Mouse (Mus musculus): ENCODE results near the gene Suco. TPM values are rescaled to one million over a fixed set of nuclear protein-coding genes. Genes with fewer than 3 reads are reported as not detected.

The Suco gene
- polyA plus RNA-seq, 1 experiment from 2014 or later, result 16.7 TPM

- no peak overlapping the region for H3K4me2 ChIP-seq
- H3K27ac ChIP-seq (ENCODE audit: low read depth, low read length), result no peak overlapping the region
- no peak overlapping the region for H3K9ac ChIP-seq (ENCODE audit: low read depth, low read length)
- no peaks in the 10 kb centered on the region for H3K36me3 ChIP-seq (ENCODE audit: control insufficient read depth, insufficient read depth, low read length)
- 79% methylated on average over 2 of the region's 2 CpGs for WGBS
- no peak overlapping the region for H3K4me3 ChIP-seq (ENCODE audit: low read depth, low read length)
- no peaks in the 10 kb centered on the region for H3K9me3 ChIP-seq (ENCODE audit: control insufficient read depth, low read length)
- no peak for ATAC-seq (replicated peaks; ENCODE audit: low FRiP score)
- DNase-seq (ENCODE audit: low spot score), result no peak
- H3K4me1 ChIP-seq (replicated peaks; ENCODE audit: control insufficient read depth, insufficient read depth, low read length), result no peaks in the 10 kb centered on the region
- H3K27me3 ChIP-seq (replicated peaks; ENCODE audit: control insufficient read depth, insufficient read depth, low read length), result no peaks in the 10 kb centered on the region
These were observed 75.2 kb downstream of the Suco start for GRCm38 (mm10) chr1:161801321-161801720.

DNA sequence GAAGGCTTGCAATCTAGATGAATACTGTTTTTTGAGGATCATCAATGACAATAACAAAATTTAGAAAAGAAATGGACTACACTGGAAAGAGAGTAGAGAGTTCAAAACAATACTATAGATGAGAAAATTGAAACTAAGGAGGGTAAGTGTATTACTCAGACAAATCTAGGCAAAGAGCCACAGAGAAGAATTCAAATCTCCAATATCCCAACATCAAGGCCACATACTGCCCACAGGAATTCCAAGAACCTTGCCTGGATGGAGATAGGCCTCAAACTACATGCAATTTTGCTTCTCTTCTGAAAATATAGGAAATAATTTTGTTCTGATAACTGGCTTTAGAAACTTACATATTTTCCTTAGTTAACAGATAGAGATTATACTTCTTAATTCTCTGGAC, 76.2 kb downstream of the Suco start:
- DNase-seq (ENCODE audit: low spot score) (no peak), ATAC-seq (replicated peaks; ENCODE audit: low FRiP score) (no peak)
- no peaks in the 10 kb centered on the region for H3K27me3 ChIP-seq (replicated peaks; ENCODE audit: control insufficient read depth, insufficient read depth, low read length)
- no peak overlapping the region for H3K9ac ChIP-seq (ENCODE audit: low read depth, low read length)
- H3K36me3 ChIP-seq (ENCODE audit: control insufficient read depth, insufficient read depth, low read length), result no peaks in the 10 kb centered on the region
- no peak overlapping the region for H3K4me3 ChIP-seq (ENCODE audit: low read depth, low read length)
- H3K27ac ChIP-seq (ENCODE audit: low read depth, low read length), result no peak overlapping the region
- H3K4me1 ChIP-seq (replicated peaks; ENCODE audit: control insufficient read depth, insufficient read depth, low read length), result no peaks in the 10 kb centered on the region
- H3K4me2 ChIP-seq, result no peak overlapping the region
- H3K9me3 ChIP-seq (ENCODE audit: control insufficient read depth, low read length), result no peaks in the 10 kb centered on the region

DNA sequence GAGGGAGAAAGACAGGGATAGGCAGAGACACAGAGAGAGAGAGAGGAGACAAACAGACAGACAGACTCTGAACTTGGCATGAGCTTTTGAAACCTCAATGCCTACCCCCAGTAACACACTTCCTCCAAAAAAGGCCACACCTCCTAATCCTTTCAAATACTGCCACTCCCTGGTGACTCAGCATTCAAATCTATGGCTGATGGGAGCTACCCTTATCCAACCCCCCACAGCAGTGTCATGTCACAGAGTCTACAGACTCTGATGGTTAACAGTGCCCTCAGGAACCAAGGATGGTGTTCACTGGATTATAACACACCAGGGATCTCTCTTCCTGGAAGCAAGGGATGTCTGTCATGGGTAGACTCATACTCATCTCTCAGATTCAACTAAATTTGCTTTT, 76.7 kb downstream of the Suco start:
- H3K27me3 ChIP-seq (replicated peaks; ENCODE audit: control insufficient read depth, insufficient read depth, low read length), result no peaks in the 10 kb centered on the region
- H3K4me1 ChIP-seq (replicated peaks; ENCODE audit: control insufficient read depth, insufficient read depth, low read length), result no peaks in the 10 kb centered on the region
- no peak overlapping the region for H3K9ac ChIP-seq (ENCODE audit: low read depth, low read length)
- H3K36me3 ChIP-seq (ENCODE audit: control insufficient read depth, insufficient read depth, low read length), result no peaks in the 10 kb centered on the region
- ATAC-seq (replicated peaks; ENCODE audit: low FRiP score) (peak; percentile 81), DNase-seq (ENCODE audit: low spot score) (no peak)
- H3K4me2 ChIP-seq, result no peak overlapping the region
- H3K9me3 ChIP-seq (ENCODE audit: control insufficient read depth, low read length), result no peaks in the 10 kb centered on the region
- no peak overlapping the region for H3K4me3 ChIP-seq (ENCODE audit: low read depth, low read length)
- H3K27ac ChIP-seq (ENCODE audit: low read depth, low read length), result no peak overlapping the region

- Histone ChIP-seq H3K4me2 (no peak overlapping the region), H3K27ac (ENCODE audit: low read depth, low read length) (no peak overlapping the region), H3K4me3 (ENCODE audit: low read depth, low read length) (no peak overlapping the region), H3K36me3 (ENCODE audit: control insufficient read depth, insufficient read depth, low read length) (no peaks in the 10 kb centered on the region), H3K4me1 (replicated peaks; ENCODE audit: control insufficient read depth, insufficient read depth, low read length) (no peaks in the 10 kb centered on the region), H3K9ac (ENCODE audit: low read depth, low read length) (no peak overlapping the region), H3K9me3 (ENCODE audit: control insufficient read depth, low read length) (no peaks in the 10 kb centered on the region), H3K27me3 (replicated peaks; ENCODE audit: control insufficient read depth, insufficient read depth, low read length) (no peaks in the 10 kb centered on the region)
- WGBS, result 83% methylated on average over 3 of the region's 3 CpGs
- ATAC-seq (replicated peaks; ENCODE audit: low FRiP score) (no peak), DNase-seq (ENCODE audit: low spot score) (no peak)
These were observed 77.6 kb downstream of the Suco start for GRCm38 (mm10) chr1:161798866-161799265.

DNA sequence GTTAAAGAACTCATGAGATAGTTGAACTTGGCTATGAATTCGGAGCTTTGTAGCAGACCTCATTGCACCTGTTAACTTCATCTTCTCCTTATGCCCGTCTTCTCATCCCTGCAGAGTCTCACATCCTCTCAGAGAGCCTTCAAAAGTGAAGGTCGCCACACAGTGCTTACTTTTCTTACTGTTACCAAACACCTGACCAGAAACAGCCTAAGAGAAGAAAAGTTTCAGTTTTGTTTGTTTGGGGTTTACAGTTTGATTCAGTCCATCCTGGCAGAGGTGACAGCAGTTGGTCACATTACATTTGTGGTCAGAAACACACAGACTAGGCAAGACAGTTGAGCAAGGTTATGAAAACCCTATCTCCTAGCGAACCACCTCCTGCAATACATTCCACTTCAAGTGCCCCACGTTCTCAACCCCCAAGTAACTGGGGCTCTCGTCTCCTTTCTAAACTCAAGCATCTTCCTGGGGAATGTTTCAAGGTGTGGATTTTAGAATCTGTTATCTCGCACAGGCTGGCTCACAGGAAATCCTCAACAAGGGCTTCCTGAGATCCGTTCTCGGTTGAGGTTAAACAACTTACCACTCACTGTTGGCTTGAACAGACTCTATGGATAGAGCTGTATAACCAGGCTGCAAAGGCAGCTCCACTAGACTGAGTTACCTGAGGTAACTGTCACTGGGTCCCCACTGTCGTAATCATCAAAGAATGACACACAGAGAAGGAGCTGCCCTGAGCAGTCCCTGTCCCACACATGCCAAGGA, 81.9 kb downstream of the Suco start:
- Histone ChIP-seq H3K4me3 (ENCODE audit: low read depth, low read length) (no peak overlapping the region), H3K27me3 (replicated peaks; ENCODE audit: control insufficient read depth, insufficient read depth, low read length) (no peaks in the 10 kb centered on the region), H3K36me3 (ENCODE audit: control insufficient read depth, insufficient read depth, low read length) (no peaks in the 10 kb centered on the region), H3K4me2 (no peak overlapping the region), H3K27ac (ENCODE audit: low read depth, low read length) (no peak overlapping the region), H3K4me1 (replicated peaks; ENCODE audit: control insufficient read depth, insufficient read depth, low read length) (peaks cover 13% of the 10 kb centered on the region), H3K9me3 (ENCODE audit: control insufficient read depth, low read length) (no peaks in the 10 kb centered on the region), H3K9ac (ENCODE audit: low read depth, low read length) (no peak overlapping the region)
- DNase-seq (ENCODE audit: low spot score), result no peak
- ATAC-seq (replicated peaks; ENCODE audit: low FRiP score), result no peak
- WGBS, result 55% methylated on average over 10 of the region's 10 CpGs

GRCm38 (mm10) chr1:161793321-161793720, 83.2 kb downstream of the Suco start:
- no peaks in the 10 kb centered on the region for H3K27me3 ChIP-seq (replicated peaks; ENCODE audit: control insufficient read depth, insufficient read depth, low read length)
- no peak overlapping the region for H3K27ac ChIP-seq (ENCODE audit: low read depth, low read length)
- H3K36me3 ChIP-seq (ENCODE audit: control insufficient read depth, insufficient read depth, low read length), result no peaks in the 10 kb centered on the region
- WGBS, result 60% methylated on average over 3 of the region's 3 CpGs
- DNase-seq (ENCODE audit: low spot score) (no peak), ATAC-seq (replicated peaks; ENCODE audit: low FRiP score) (no peak)
- H3K9ac ChIP-seq (ENCODE audit: low read depth, low read length), result no peak overlapping the region
- no peak overlapping the region for H3K4me2 ChIP-seq
- H3K9me3 ChIP-seq (ENCODE audit: control insufficient read depth, low read length), result no peaks in the 10 kb centered on the region
- peaks cover 13% of the 10 kb centered on the region for H3K4me1 ChIP-seq (replicated peaks; ENCODE audit: control insufficient read depth, insufficient read depth, low read length)
- H3K4me3 ChIP-seq (ENCODE audit: low read depth, low read length), result no peak overlapping the region

DNA sequence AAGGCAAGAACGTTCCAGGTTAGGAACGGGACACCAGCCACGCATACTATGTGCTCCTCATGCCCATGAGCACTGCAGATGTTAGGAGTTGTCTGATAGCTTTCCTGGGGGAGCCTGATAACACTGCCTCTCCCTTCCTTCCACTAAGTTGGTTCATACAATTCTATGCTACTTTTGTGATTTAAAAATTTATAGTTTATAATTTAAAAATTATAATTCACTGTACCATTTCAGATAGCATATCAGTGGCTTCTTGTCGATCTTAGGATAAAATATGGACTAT, 83.9 kb downstream of the Suco start:
- Histone ChIP-seq H3K27me3 (replicated peaks; ENCODE audit: control insufficient read depth, insufficient read depth, low read length) (no peaks in the 10 kb centered on the region), H3K36me3 (ENCODE audit: control insufficient read depth, insufficient read depth, low read length) (no peaks in the 10 kb centered on the region), H3K4me3 (ENCODE audit: low read depth, low read length) (no peak overlapping the region), H3K27ac (ENCODE audit: low read depth, low read length) (peak overlapping the region; percentile 78), H3K9ac (ENCODE audit: low read depth, low read length) (no peak overlapping the region), H3K9me3 (ENCODE audit: control insufficient read depth, low read length) (no peaks in the 10 kb centered on the region), H3K4me2 (peak overlapping the region; percentile 54), H3K4me1 (replicated peaks; ENCODE audit: control insufficient read depth, insufficient read depth, low read length) (peaks cover 13% of the 10 kb centered on the region)
- DNase-seq (ENCODE audit: low spot score), result no peak
- peak; percentile 86 for ATAC-seq (replicated peaks; ENCODE audit: low FRiP score)
- 55% methylated on average over 4 of the region's 4 CpGs for WGBS

- DNase-seq (ENCODE audit: low spot score), result no peak
- no peaks in the 10 kb centered on the region for H3K27me3 ChIP-seq (replicated peaks; ENCODE audit: control insufficient read depth, insufficient read depth, low read length)
- no peaks in the 10 kb centered on the region for H3K9me3 ChIP-seq (ENCODE audit: control insufficient read depth, low read length)
- peak; percentile 95 for ATAC-seq (replicated peaks; ENCODE audit: low FRiP score)
- peak overlapping the region; percentile 54 for H3K4me2 ChIP-seq
- 64% methylated on average over 8 of the region's 8 CpGs for WGBS
- no peaks in the 10 kb centered on the region for H3K36me3 ChIP-seq (ENCODE audit: control insufficient read depth, insufficient read depth, low read length)
- no peak overlapping the region for H3K4me3 ChIP-seq (ENCODE audit: low read depth, low read length)
- no peak overlapping the region for H3K9ac ChIP-seq (ENCODE audit: low read depth, low read length)
- peak overlapping the region; percentile 78 for H3K27ac ChIP-seq (ENCODE audit: low read depth, low read length)
- peaks cover 13% of the 10 kb centered on the region for H3K4me1 ChIP-seq (replicated peaks; ENCODE audit: control insufficient read depth, insufficient read depth, low read length)
These were observed 84.4 kb downstream of the Suco start for GRCm38 (mm10) chr1:161791854-161792686.

GRCm38 (mm10) chr1:161788339-161788738, 88.1 kb downstream of the Suco start, which contains the start of gene Fasl:
TSS of gene Fasl (minus strand) at chr1:161788495.
- no peaks in the 10 kb centered on the region for H3K9me3 ChIP-seq (ENCODE audit: control insufficient read depth, low read length)
- no peak within 1 kb of the TSS for H3K4me3 ChIP-seq (ENCODE audit: low read depth, low read length)
- H3K36me3 ChIP-seq (ENCODE audit: control insufficient read depth, insufficient read depth, low read length), result no peaks in the 10 kb centered on the region
- no peaks in the 10 kb centered on the region for H3K27me3 ChIP-seq (replicated peaks; ENCODE audit: control insufficient read depth, insufficient read depth, low read length)
- DNase-seq (ENCODE audit: low spot score) (no peak), ATAC-seq (replicated peaks; ENCODE audit: low FRiP score) (no peak)
- no peak within 1 kb of the TSS for H3K9ac ChIP-seq (ENCODE audit: low read depth, low read length)
- H3K4me1 ChIP-seq (replicated peaks; ENCODE audit: control insufficient read depth, insufficient read depth, low read length), result peaks cover 11% of the 10 kb centered on the region
- 76% methylated on average over 9 of the region's 9 CpGs for WGBS
- H3K4me2 ChIP-seq, result no peak within 1 kb of the TSS
- no peak within 1 kb of the TSS for H3K27ac ChIP-seq (ENCODE audit: low read depth, low read length)

Measured in liver, embryonic 11.5 days (tissue).